Mouse (Mus musculus) testis, adult 2 months (tissue): Measurements from ENCODE around the gene Pgam1.

Experiments used
- CTCF ChIP-seq: fragments of 200-500 bp; IDR thresholded peaks from 2 replicates; pipeline ENCODE4 v1.5.1; 2012; ENCODE audit warnings: low read depth, mild to moderate bottlenecking, inconsistent platforms, low read length, moderate library complexity; ENCODE audit not compliant: control insufficient read depth, insufficient read depth, insufficient replicate concordance
- POLR2A ChIP-seq: fragments of 200-500 bp; IDR thresholded peaks from 2 replicates; pipeline ENCODE4 v1.6.1; 2012; ENCODE audit warnings: low read depth, mild to moderate bottlenecking, inconsistent platforms, low read length, moderate library complexity; ENCODE audit not compliant: control insufficient read depth

GRCm38 (mm10) chr19:41896319-41896711, 15.4 kb upstream of the Pgam1 start:
- TF ChIP-seq CTCF = no peak
- TF ChIP-seq POLR2A = no peak
